Mouse (Mus musculus) liver, postnatal 0 days (tissue): ENCODE measurements around the gene Sdr42e1.

Experiments
- CTCF ChIP-seq: sonication (generic); IDR thresholded peaks from 2 replicates; pipeline ENCODE4 v1.5.1; 2016; ENCODE audit warnings: antibody characterized with exemption, low read depth
- EP300 ChIP-seq: IDR thresholded peaks from 2 replicates; pipeline ENCODE4 v1.6.1; 2016; ENCODE audit warnings: antibody characterized with exemption, low read depth, mild to moderate bottlenecking

DNA sequence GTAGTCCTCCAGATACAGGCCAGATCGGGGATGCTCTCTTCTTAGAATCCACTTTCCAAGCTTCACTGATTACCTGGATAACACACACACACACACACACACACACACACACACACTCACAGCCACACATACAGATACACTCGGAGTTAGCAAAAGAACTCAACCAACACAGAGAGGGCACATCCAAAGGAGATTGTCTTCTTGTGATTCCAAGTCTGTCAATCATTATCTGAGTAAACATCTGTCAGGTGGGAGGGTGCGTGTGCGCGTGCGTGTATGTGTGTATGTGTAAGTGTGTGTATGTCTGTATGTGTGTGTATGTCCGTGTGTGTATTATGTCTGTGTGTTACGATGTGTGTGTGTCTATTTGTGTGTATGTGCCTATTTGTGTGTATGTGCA lies 27.8 kb upstream of the Sdr42e1 start:
- no peak for TF ChIP-seq CTCF
- no peak for TF ChIP-seq EP300
